Mouse (Mus musculus) urinary bladder, postnatal 4 days (tissue): ENCODE measurements around the gene 6430548M08Rik.

Experiments used
- DNase-seq, 2 experiments: peaks; one replicate each; pipeline ENCODE4 v3.0.0; 2021 to 2022; ENCODE audit warnings: low spot score in 2 of 2

Gene 6430548M08Rik

DNA sequence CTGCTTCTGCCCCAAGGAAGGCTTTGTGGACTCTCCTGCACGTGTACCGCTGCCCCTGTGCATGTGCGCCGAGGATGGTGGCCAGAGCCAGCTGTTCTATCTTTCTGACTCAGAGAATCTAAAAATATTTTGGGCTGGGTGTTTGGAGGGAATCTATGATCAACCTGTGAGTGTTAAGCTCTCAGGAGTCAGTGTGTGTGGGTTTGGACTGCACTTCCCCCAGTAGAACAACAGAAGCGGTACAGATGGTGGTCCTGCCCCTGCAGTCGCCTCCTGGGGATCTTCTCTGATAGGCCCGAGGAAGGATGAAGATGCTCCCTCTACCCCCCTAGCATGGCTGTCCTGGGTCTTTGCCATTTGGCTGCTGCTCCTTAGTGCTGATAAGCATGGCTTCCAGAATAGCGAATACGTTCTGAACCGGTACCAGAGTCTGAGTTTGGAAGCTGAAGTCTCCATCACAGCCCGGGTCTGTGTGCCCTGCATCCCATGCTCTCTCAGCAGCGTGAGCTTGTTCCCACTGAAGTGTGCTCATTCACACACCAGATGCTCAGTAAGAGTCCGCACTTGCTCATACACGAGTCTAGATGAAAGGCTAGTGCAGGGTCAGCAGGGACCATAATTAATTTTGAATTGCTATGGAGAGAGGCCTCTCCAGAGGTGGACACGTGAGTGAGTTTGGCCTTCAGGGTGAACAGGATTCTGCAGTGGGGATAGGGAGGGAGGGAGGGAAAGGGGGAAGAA is 30.1 kb downstream of the 6430548M08Rik start:
- no peak for DNase-seq

DNA sequence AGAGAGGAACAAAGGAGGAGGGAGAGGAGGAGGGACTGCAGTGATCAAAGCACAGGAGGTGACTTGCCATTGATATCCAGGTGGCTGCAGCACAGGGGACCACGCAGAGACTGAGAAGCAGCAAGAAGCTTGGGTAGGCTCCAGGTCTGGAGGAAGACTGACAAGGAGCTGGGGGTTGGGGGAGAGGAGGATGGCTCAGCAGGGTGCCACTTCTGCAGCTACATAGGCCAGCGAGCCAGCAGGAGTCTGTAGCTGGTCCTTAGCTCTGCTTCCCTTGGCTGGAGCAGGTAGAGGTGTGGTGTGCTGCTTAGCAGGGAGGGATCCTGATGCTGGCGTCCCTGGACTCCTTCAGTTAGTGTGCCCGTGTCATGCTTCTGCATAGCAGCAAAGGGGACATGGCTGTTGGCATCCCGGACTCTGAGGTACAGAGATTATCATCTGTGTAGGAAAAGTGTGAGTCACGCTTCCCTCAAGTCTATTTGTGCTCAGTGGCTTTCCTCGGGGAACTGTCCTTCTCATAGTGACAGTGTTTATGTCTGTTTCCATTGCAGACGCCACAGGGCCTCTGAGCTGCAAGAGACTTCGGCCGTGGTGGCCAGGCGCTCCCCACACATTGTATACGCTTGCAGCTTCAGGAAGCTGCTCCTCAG is 30.8 kb downstream of the 6430548M08Rik start:
- no peak for DNase-seq

DNA sequence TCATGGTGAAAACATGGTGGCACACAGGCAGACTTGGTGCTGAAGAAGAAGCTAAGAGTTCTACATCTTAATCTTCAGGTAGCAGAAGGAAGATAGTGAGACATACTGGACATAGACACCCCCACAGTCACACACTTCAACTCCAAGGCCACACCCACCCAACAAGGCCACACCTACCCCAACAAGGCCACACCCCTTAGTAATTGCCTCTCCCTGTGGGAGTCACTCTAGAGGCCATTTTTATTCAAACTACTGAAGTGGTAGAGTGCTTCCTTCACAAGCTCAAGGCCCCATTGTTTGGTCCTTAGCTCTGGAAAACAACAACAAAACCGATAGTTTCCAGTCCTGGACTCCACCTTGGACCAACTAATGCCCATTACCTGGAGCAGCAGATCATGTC is 32.1 kb downstream of the 6430548M08Rik start:
- no peak for DNase-seq

DNA sequence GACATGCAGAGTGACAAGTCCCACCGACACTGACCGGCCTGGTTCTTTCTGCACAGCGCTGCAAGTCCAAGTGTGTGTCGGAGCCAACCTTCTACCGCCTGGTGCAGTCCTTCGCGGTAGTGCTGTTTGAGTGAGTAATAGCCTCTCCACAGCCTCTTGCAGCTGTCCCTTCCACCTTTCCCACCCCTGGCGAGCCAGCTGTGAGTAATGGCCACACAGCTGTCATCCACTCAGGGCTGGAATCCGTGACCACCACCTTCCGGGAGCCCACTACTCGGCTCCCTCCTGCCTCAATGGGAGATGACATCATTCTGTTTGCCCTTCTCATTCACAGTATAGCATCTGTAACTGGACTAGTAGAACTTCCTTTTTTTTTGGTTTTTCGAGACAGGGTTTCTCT is 36.1 kb downstream of the 6430548M08Rik start:
- DNase-seq, result no peak

DNA sequence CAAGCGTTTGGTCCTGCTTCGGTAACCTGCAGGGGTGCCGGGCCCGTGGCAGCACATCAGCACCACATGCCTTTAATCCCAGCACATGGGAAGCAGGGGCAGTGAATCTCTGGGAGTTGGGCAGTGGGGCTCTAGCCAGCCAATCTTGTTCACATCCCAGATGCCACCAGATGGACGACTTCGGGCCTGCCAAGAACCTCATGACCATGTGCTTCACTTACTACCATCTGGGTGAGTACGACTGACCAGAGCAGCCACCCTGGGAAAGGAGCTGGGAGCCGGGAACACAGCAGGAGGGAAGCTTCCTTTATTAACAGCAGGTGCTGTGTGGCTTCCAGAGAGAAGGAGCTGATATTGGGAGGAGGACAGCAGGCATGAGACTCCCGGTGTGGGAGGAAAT is 37.2 kb downstream of the 6430548M08Rik start:
- no peak for DNase-seq

DNA sequence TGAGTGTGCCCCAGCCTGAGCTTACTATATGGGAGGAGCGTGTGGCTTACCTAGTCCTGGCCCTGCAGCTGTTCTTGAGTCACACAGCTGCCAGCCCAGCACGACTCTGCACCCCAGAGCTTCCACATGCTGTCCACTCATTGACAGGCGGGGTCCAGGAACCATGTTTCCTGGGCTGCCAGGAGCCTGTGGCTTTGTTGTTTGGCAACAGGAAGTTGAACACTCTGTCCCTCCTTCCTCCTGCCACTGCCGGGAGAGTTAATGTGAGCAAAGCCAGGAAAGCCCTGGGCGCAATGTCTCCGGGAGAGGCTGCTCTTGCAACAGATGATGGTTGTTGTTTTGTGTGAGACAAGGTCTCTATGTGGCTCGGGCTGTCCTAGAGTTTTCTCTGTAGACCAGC is 38.7 kb downstream of the 6430548M08Rik start:
- no peak for DNase-seq

DNA sequence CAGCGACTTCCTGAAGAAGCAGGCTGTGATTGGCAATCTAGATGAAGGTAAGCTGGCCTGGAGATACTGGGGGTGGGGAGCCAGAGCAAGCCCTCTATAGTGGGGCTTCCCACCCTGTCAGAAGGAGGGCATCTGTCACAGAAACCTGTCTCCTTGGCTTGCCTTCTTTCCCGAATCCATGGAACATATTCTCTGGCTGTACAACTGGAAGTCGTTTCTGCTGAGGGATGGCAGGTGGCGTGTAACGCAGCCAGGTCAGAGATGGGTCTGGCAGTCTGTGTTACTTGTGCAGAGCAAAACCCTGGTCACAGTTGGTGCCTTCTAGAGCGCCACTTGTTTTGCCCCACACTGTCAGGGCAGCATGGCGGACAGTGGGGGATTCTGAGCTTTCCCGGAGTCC is 46.4 kb downstream of the 6430548M08Rik start:
- DNase-seq, result no peak

DNA sequence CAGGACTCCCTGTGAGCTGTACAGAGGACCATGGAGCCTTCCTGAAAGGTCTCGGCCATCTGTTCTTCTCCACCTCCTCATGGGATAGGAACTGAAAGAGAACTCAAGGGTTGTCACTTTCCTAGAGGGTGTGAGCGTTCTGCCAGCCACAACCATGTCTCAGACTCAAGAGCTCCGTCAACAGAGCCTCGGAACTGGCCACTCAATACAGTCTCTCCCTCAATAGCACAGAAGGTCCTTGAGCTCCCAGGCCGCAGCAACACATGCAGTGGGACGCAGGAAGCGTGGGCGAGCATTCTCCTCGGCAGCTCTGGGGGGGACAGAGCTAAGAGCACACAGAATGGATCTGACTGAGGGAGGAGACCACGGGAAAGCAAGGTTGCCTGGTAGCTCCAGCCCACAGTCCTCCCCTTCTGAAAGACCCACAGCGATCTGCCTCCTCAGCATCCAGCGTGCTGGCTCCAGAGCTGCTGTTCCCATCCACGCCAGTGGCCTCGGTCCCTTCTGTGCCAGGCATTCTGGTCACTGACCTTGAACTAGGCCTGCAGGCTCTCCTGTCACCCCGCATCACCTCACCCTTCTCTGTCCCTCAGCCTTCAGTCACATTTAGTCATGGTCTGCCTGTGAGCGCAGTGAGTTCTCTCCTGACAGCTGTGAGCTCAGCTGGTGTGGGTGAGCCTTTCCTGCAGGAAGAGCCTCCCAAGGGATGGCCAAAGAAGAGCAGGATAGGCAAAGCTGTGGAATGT is 47.9 kb downstream of the 6430548M08Rik start:
- no peak for DNase-seq

DNA sequence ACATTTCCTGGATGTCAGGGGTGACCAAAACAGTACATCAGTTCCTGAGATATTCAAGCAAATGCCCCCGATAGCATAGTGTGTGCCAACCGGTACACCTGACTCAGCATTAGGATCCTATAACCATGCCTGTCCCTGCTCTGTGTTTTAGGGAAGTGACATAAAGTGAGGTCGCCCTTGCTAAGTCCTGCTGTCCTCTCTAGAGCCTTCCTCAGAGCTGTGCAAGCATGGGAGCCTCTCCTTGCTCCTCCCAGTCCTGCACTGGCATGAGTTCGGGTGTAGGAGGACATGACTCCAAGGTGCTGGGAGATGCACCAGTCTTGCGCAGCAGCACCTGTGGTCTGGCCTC is 48.4 kb downstream of the 6430548M08Rik start:
- DNase-seq, result no peak

DNA sequence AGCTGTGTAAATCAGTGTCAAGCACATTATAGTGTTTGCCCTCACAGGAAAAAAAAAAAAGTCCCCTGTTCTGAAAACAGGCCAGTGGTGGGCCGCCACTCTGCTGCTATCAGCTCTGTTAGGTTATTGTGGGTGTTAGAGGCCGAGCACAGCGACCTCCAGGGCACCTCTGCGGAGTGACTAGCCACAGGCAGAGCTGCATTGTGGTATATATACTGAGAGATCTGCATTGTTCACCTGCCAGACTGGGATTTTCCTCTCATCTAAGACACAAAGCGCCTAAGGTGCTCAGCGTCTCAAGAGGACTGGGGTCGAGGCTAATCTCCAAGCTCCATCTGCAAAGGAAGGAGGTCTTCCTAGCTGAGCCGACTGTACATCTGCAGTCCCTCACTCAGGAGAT is 49.4 kb downstream of the 6430548M08Rik start:
- DNase-seq, result no peak

DNA sequence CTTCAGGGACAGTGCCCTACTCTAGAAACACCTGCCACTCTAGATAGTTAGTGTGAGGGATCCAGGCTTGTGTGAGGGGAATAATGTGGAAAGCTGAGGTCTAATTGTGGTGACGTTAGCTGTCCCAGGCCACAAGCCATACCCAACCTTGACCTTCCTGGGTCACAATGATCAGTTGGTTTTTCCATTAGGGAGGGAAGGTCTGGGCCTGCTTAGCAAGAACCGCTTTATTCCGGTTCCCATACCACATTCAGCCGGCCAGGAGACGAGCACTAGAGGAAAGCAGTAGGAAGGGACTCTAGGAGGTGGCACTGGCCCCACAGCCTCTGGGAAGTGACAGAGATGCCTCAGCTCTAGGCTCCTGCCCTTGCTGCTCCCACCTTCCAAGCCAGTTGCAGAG is 50.1 kb downstream of the 6430548M08Rik start:
- DNase-seq, result no peak

DNA sequence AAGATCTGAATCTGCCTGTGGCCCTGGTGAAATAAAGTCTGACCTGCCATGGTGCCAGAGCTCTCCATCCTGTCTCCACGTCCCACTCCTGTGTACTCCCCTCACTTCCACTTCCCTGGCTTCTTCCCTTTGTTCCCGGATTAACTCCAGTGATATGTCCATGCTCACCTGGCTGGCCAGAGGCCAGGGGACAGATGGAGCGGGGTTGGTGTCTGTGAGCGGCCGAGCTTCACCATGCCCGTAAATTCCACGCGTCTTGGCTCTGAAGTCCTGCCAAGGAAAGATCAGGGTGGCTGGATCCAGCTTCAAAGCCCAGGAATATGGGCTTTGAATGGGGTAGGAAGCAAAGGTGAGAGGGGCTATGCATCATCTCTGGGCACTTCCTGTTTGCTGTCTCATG is 53.2 kb downstream of the 6430548M08Rik start:
- DNase-seq, result no peak

DNA sequence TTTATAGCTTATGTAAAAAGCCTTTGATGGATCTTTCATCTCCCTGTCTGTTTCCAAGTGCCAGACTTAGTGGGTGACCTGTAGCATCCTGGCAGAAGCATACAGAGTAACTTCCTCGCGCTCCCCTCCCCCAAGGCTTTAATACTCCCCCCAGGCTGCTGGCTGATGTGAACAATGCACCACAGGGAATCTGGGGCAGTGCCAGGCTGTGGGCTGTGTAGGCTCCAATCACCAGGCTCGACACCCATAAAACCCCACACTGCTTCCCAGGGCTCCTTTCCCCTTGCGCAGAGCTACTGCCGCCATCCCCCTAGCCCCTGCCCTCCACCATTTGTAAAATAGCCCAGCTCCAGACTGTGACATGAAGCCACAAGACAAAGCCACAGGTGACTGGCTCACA is 53.9 kb downstream of the 6430548M08Rik start:
- DNase-seq, result no peak

DNA sequence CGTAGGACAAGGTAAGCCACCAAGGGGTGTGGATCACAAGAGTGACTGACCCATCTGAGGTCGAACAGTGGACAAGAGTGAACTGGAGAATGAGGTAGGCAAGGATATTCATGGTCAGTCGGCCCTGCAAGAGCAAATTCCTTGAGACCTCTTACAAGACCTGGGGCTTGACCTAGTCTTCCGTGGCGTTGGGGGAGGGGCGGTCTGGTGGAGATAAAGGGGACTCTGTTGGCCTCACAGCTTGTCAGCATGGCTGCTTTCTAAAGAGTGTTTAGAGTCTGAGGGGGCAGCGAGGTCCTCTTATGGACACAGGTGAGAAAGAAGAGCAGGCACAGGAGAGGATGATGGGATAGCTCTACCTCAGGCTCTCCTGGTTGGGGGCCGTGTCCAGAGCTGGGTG is 55.2 kb downstream of the 6430548M08Rik start:
- DNase-seq, result no peak

DNA sequence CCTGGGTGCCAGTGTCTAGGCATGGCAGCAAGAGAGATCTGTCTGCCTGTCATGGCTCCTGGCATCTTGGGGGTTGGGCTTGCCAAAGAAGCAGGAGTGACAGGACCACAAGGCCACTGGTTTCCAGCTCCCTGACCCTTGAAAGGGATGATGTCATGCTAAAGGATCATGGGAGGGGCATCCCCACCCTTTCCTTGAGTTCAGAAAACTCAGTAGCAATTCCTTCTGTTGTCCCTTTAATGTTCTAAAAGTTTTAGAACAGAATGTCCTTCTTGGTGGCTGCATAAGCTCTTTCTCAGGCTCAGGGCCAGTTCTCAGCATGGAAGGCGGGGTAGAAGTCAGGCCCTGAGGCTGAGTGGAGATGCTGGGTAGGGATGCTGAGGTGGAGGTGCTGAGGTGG is 59.2 kb downstream of the 6430548M08Rik start:
- DNase-seq, result no peak

DNA sequence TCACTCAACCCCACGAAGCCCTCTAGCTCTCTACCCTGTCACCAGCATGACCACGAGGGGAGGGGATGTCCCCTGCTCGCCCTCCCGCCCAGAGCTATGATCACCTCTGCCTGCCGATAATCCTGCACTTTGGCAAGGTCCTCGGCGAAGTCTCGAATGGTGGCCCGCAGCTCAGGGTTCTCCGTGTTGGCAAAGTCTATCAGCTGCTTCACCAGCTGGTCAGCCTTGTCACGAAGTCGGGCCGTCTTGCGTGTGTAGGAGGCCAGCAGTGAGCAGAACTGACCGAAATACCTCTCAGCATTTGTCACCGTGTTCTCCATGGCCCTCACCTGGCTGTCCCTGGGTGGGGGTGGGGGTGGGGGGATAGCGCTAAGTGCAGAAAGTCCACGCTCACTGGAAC is 60.7 kb downstream of the 6430548M08Rik start:
- DNase-seq, result no peak

DNA sequence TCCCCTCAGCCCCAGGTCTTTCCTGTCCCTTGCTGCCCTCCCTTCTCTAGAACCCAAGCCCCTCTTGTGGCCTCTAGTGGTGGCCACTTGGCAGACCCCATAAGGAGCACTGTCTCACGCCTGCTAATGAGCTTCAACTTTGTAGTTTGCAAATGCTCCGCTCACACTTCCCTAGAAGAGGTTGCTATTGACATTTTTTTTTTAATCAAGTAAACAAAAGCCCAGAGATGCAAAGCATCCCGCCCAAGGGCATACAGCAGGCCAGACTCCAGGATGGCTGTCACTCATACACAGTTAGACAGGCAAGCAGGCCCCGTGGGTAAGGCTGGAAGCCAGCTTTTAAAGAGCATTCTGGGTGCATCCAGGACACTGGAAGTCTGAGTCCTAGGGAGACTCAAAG is 62.7 kb downstream of the 6430548M08Rik start:
- DNase-seq, result no peak

DNA sequence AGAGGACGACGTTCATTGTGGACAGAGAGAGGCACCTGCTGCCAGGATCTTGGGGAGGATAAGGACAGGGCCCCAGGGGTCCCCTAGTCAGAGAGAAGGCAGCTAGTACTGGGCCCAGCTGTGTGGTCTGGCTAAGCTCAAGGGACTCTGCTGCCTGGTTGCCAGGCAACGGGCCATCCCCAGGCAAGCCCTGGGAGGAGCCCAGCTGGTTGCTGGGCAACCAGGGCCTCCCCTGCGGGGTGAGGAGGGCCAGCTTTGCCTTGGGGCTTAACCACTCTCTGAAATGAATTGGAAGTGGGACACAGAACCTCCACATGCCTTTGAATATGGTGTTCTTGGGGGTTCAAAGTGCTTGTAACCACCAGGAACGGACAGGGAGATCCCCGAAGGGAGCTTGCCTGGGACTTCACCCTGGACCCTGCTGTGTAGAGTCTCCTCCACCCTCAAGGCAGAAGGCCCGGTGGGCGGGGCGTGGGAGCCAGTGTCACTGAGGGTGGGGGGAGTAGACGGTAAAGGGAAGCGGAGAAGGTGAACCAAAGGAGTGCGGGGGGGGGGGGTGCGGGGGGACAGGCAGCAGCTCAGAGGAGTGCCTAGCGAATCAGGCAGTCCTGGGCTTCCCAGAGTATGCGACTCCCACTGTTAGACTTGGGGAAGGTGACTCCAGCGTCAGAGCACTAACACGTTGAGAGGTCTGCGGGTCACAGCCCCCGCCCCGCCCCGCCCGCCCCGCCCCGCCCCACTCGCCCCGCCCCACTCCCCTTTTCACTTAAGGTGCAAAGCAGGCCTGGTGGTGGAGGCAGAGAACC is 63.6 kb downstream of the 6430548M08Rik start, which contains the start of gene Fam92b:
Gene Fam92b (minus strand): TSS at position 149 of the 806 bp plus-strand sequence.
- DNase-seq, result peak in 1 of 2 experiments; percentile 72

DNA sequence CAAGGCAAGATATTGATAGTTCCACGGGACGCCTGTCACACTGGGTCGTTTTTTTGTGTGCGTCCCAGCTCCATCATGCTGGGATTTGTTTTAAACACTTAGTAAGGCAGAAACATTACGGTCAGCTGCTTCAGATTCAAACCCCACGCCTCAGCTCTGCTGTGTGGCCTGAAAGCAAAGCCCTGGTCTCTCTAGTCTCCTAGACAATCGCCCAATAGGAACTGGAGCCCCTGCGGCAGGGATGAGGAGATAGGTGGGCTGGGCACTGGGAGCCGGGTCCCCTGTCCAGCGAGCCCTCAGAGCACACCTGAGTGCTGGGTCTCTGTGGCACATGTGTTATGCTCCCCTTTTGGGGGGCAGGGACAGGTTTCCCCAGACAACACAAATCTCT is 64.2 kb downstream of the 6430548M08Rik start:
- DNase-seq, result no peak

DNA sequence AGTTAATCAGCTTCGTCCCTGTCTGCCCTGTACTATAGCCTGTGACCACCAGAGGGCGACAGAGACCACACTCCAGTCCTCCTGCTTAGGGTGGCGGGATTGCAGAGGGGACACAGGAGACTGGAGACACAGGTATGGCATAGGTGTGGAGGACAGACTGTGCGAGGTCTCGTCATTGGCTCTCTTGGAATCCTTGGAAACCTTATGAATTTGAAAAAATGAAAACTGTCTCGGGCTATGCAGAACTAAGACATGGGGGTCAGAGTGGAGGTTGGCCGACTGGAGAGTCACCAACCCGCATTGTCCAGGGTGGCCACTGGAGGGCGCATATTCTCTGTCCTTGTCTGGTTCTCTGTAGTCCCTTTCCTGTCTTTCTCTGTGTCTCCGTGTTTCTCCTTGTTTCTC is 65.1 kb downstream of the 6430548M08Rik start:
- peak; percentile 82 to 91 for DNase-seq

DNA sequence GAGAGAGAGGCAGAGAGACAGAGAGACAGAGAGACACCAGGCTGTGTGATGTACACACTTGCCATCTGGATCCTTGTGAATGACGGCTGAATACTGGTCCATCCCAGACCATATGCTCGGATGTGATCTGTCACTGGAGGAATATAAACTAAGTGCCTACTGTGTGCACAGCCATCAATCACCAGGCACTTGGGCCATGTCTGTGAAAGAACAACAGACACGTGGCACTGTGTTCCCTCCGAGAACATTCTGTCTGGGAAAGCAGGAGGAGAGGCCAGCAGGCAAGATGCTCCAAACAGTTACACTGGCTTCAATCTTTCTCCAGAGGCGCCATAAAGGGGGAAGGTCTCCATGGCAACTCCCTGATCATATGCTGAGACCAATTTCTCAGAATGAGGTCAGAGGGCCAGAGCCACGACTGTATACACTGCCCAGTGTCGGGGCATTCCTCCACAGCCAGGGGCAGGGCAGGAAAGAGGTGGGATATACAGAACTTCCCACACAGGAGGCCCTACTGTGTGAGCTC is 66.6 kb downstream of the 6430548M08Rik start:
- DNase-seq, result no peak

DNA sequence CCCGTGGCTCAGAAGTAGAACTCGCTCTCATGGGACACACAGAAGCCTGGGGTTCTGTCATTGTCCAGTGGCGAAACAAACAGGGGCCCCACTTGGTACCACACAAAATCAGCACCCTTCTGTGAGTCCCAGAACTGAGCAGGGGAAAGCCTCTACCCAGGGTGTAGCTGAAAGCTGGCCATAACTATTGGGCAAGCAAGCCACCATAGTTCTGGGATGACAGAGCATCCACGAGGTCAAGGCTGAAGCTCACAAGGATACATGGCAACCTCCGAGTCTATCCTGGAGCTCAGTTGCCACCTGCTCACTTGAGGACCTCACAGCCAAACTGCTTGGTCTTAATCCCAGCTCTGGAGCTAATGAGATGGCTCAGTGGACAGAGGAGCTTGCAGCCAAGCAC is 67.3 kb downstream of the 6430548M08Rik start:
- no peak for DNase-seq
